Mouse (Mus musculus) MEL (cell line): Measurements from ENCODE around the gene Slc41a1. TPM values are rescaled to one million over a fixed set of nuclear protein-coding genes. Genes with fewer than 3 reads are reported as not detected.

ENCODE experiments used
- DNase-seq: peaks from one replicate; pipeline ENCODE4 v3.0.0; 2011; ENCODE audit warnings: low read depth, low spot score
- H3K27ac ChIP-seq: 2 replicates; pipeline ENCODE4 v1.5.1; 2012; ENCODE audit warnings: low read depth, mild to moderate bottlenecking, control low read depth, low read length, moderate library complexity; ENCODE audit not compliant: control insufficient read depth
- H3K27me3 ChIP-seq, 2 experiments: fragments of 150-350 bp in 1 of 2; sonication (generic) in 1 of 2; 2 replicates each; pipeline ENCODE4 v1.6.1; 2012; ENCODE audit warnings: low read length in 2 of 2, mild to moderate bottlenecking in 2 of 2, improper control_type of control experiment in 1 of 2, moderate library complexity in 1 of 2; ENCODE audit not compliant: insufficient read depth in 2 of 2, control insufficient read depth in 1 of 2
- H3K36me3 ChIP-seq, 2 experiments: 2 replicates each; pipeline ENCODE4 v1.6.1; 2012 to 2014; ENCODE audit warnings: low read length in 2 of 2, improper control_type of control experiment in 1 of 2, inconsistent platforms in 1 of 2, mild to moderate bottlenecking in 1 of 2; ENCODE audit not compliant: insufficient read depth in 2 of 2, control insufficient read depth in 1 of 2
- H3K4me1 ChIP-seq, 2 experiments: fragments of 150-350 bp in 1 of 2; sonication (generic) in 1 of 2; 2 replicates each; pipeline ENCODE4 v1.6.1; 2012; ENCODE audit warnings: low read length in 2 of 2, improper control_type of control experiment in 1 of 2, mild to moderate bottlenecking in 1 of 2; ENCODE audit not compliant: insufficient read depth in 2 of 2, control insufficient read depth in 1 of 2
- H3K4me3 ChIP-seq, 2 experiments: fragments of 150-350 bp in 1 of 2; sonication (generic) in 1 of 2; 2 replicates each; pipeline ENCODE4 v1.5.1; 2012; ENCODE audit warnings: low read depth in 2 of 2, low read length in 2 of 2, mild to moderate bottlenecking in 2 of 2, moderate library complexity in 2 of 2, control low read depth in 1 of 2, improper control_type of control experiment in 1 of 2; ENCODE audit not compliant: control insufficient read depth in 1 of 2, insufficient read depth in 1 of 2
- H3K79me2 ChIP-seq: 2 replicates; pipeline ENCODE4 v1.6.1; 2012; ENCODE audit warnings: mild to moderate bottlenecking, low read length, moderate library complexity; ENCODE audit not compliant: control insufficient read depth, poor library complexity, insufficient read depth
- H3K9ac ChIP-seq: 2 replicates; pipeline ENCODE4 v1.6.1; 2012; ENCODE audit warnings: low read depth, mild to moderate bottlenecking, control low read depth, low read length, moderate library complexity; ENCODE audit not compliant: control insufficient read depth, poor library complexity, severe bottlenecking
- H3K9me3 ChIP-seq: fragments of 150-350 bp; sonication (generic); replicated peaks from 2 replicates; pipeline ENCODE4 v1.6.1; 2012; ENCODE audit warnings: mild to moderate bottlenecking, low read length, improper control_type of control experiment, moderate library complexity; ENCODE audit not compliant: insufficient read depth
- CHD1 ChIP-seq: IDR thresholded peaks from 2 replicates; pipeline ENCODE4 v1.6.1; 2012; ENCODE audit warnings: low read depth, mild to moderate bottlenecking, inconsistent platforms, low read length, improper control_type of control experiment
- CHD2 ChIP-seq: IDR thresholded peaks from 2 replicates; pipeline ENCODE4 v1.6.1; 2011; ENCODE audit warnings: low read length, improper control_type of control experiment
- CTCF ChIP-seq, 3 experiments: IDR thresholded peaks in 2 of 3; conservative IDR thresholded peaks in 1 of 3; 2 replicates each; pipeline ENCODE4 v1.5.1; 2011 to 2012; ENCODE audit warnings: low read length in 3 of 3, low read depth in 2 of 3, mild to moderate bottlenecking in 2 of 3, improper control_type of control experiment in 1 of 3, inconsistent platforms in 1 of 3, mixed read lengths in 1 of 3, moderate library complexity in 1 of 3; ENCODE audit not compliant: control insufficient read depth in 1 of 3, insufficient read depth in 1 of 3, poor library complexity in 1 of 3, severe bottlenecking in 1 of 3
- ELF1 ChIP-seq: IDR thresholded peaks from 2 replicates; pipeline ENCODE4 v1.6.1; 2014; ENCODE audit warnings: low read depth, mild to moderate bottlenecking, inconsistent platforms, low read length, improper control_type of control experiment, moderate library complexity
- EP300 ChIP-seq, 2 experiments: IDR thresholded peaks; 2 replicates each; pipeline ENCODE4 v1.6.1; 2011; ENCODE audit warnings: improper control_type of control experiment in 2 of 2, low read length in 2 of 2, low read depth in 1 of 2, mild to moderate bottlenecking in 1 of 2
- HCFC1 ChIP-seq: IDR thresholded peaks from 2 replicates; pipeline ENCODE4 v1.6.1; 2012; ENCODE audit warnings: low read depth, mild to moderate bottlenecking, inconsistent platforms, low read length, improper control_type of control experiment, moderate library complexity
- KAT2A ChIP-seq: conservative IDR thresholded peaks from 2 replicates; pipeline ENCODE4 v1.6.1; 2012; ENCODE audit warnings: low read depth, low read length, improper control_type of control experiment, inconsistent platforms
- MAX ChIP-seq: IDR thresholded peaks from 2 replicates; pipeline ENCODE4 v1.6.1; 2011; ENCODE audit warnings: low read length, improper control_type of control experiment
- MAZ ChIP-seq: IDR thresholded peaks from 2 replicates; pipeline ENCODE4 v1.6.1; 2012; ENCODE audit warnings: low read depth, mild to moderate bottlenecking, inconsistent platforms, low read length, improper control_type of control experiment
- MEF2A ChIP-seq: IDR thresholded peaks from 2 replicates; pipeline ENCODE4 v1.6.1; 2014; ENCODE audit warnings: low read depth, mild to moderate bottlenecking, inconsistent platforms, low read length, improper control_type of control experiment; ENCODE audit not compliant: poor library complexity, insufficient replicate concordance, severe bottlenecking; ENCODE audit errors: extremely low read depth
- MXI1 ChIP-seq: IDR thresholded peaks from 2 replicates; pipeline ENCODE4 v1.6.1; 2011; ENCODE audit warnings: mild to moderate bottlenecking, low read depth, low read length, improper control_type of control experiment
- MYB ChIP-seq: IDR thresholded peaks from 2 replicates; pipeline ENCODE4 v1.6.1; 2011; ENCODE audit warnings: mild to moderate bottlenecking, low read depth, low read length, improper control_type of control experiment
- MYC ChIP-seq: IDR thresholded peaks from 2 replicates; pipeline ENCODE4 v1.6.1; 2011; ENCODE audit warnings: low read depth, mild to moderate bottlenecking, low read length, improper control_type of control experiment, moderate library complexity
- NELFE ChIP-seq: IDR thresholded peaks from 2 replicates; pipeline ENCODE4 v1.6.1; 2011; ENCODE audit warnings: low read depth, low read length, improper control_type of control experiment
- POLR2A ChIP-seq, 2 experiments: IDR thresholded peaks; 2 replicates each; pipeline ENCODE4 v1.6.1; 2011 to 2012; ENCODE audit warnings: low read length in 2 of 2, mild to moderate bottlenecking in 2 of 2, control low read depth in 1 of 2, improper control_type of control experiment in 1 of 2, low read depth in 1 of 2, moderate library complexity in 1 of 2; ENCODE audit not compliant: control insufficient read depth in 1 of 2, insufficient read depth in 1 of 2, poor library complexity in 1 of 2
- POLR2AphosphoS2 ChIP-seq: IDR thresholded peaks from 2 replicates; pipeline ENCODE4 v1.6.1; 2011; ENCODE audit warnings: low read length, improper control_type of control experiment
- RAD21 ChIP-seq: IDR thresholded peaks from 2 replicates; pipeline ENCODE4 v1.6.1; 2011; ENCODE audit warnings: mild to moderate bottlenecking, low read depth, low read length, improper control_type of control experiment
- SMC3 ChIP-seq: IDR thresholded peaks from 2 replicates; pipeline ENCODE4 v1.6.1; 2011; ENCODE audit warnings: low read depth, low read length, improper control_type of control experiment
- TBP ChIP-seq: IDR thresholded peaks from 2 replicates; pipeline ENCODE4 v1.8.0; 2011; ENCODE audit warnings: low read depth, low read length, improper control_type of control experiment
- USF1 ChIP-seq: IDR thresholded peaks from 2 replicates; pipeline ENCODE4 v1.6.1; 2014; ENCODE audit warnings: low read depth, mild to moderate bottlenecking, inconsistent platforms, low read length, improper control_type of control experiment, moderate library complexity
- USF2 ChIP-seq, 2 experiments: IDR thresholded peaks; 2 replicates each; pipeline ENCODE4 v1.6.1; 2011 to 2012; ENCODE audit warnings: improper control_type of control experiment in 2 of 2, low read length in 2 of 2, borderline replicate concordance in 1 of 2, inconsistent platforms in 1 of 2, low read depth in 1 of 2, mild to moderate bottlenecking in 1 of 2; ENCODE audit not compliant: insufficient read depth in 1 of 2
- ZC3H11A ChIP-seq: IDR thresholded peaks from 2 replicates; pipeline ENCODE4 v1.6.1; 2012; ENCODE audit warnings: low read depth, mild to moderate bottlenecking, inconsistent platforms, low read length, improper control_type of control experiment
- ZNF384 ChIP-seq: IDR thresholded peaks from 2 replicates; pipeline ENCODE4 v1.6.1; 2012; ENCODE audit warnings: low read depth, mild to moderate bottlenecking, inconsistent platforms, low read length, improper control_type of control experiment
- polyA plus RNA-seq, 2 experiments: library from polyadenylated mRNA; stranded (reverse) in 1 of 2; unstranded in 1 of 2; fragments of >175 nt in 1 of 2; fragments of >200 nt in 1 of 2; gene quantifications; 2 replicates each; pipeline versions ENCODE4 v1.2.1 to v1.2.4; 2012; ENCODE audit warnings: low replicate concordance in 2 of 2, low read depth in 1 of 2; ENCODE audit not compliant: insufficient read length in 2 of 2, insufficient read depth in 1 of 2, missing spikeins in 1 of 2
- total RNA-seq: library from RNA; depleted of rRNA; stranded (reverse); fragments of 300-350 nt; gene quantifications from 2 replicates; pipeline ENCODE4 v1.2.3, GENCODE M21; 2012

Slc41a1 gene
- total and polyA plus RNA-seq, 3 experiments = 3.4 to 8.3 TPM; not detected in 1

- Histone ChIP-seq H3K27me3 (peaks cover 2 to 13% of the 10 kb centered on the region in 2 experiments), H3K79me2 (no peaks in the 10 kb centered on the region), H3K9ac (no peak overlapping the region), H3K36me3 (no peaks in the 10 kb centered on the region), H3K4me3 (no peak overlapping the region), H3K27ac (no peak overlapping the region), H3K4me1 (no peaks in the 10 kb centered on the region), H3K9me3 (no peaks in the 10 kb centered on the region)
- no peak for DNase-seq
- TF ChIP-seq EP300 (IDR thresholded peaks at IDR 0.05; ENCODE audit: low read depth in 1 of 2, low read length in 2 of 2) (no peak), CTCF (IDR thresholded peaks at IDR 0.05 in 2 of 3, conservative IDR thresholded peaks at IDR 0.05 in 1 of 3; ENCODE audit: control insufficient read depth in 1 of 3, insufficient read depth in 1 of 3, low read depth in 2 of 3, low read length in 3 of 3, poor library complexity in 1 of 3, severe bottlenecking in 1 of 3) (no peak), CHD1 (no peak), POLR2A (IDR thresholded peaks at IDR 0.05; ENCODE audit: control insufficient read depth in 1 of 2, insufficient read depth in 1 of 2, low read depth in 1 of 2, low read length in 2 of 2, poor library complexity in 1 of 2) (no peak), KAT2A (no peak), RAD21 (no peak), MAZ (no peak), MAX (no peak), TBP (no peak), CHD2 (no peak), ZC3H11A (no peak), MXI1 (no peak), HCFC1 (no peak), USF1 (no peak)
These were observed 32.1 kb upstream of the Slc41a1 start for GRCm38 (mm10) chr1:131795171-131795570.

GRCm38 (mm10) chr1:131797202-131797909 is 29.9 kb upstream of the Slc41a1 start, which contains the start of gene Pm20d1:
Gene Pm20d1 (plus strand): TSS chr1:131797381.
- peaks cover 11 to 12% of the 10 kb centered on the region in 2 experiments for H3K27me3 ChIP-seq

More at GRCm38 (mm10) chr1:131797202-131797909, 29.9 kb upstream of the Slc41a1 start, which contains the start of gene Pm20d1:
- no peak within 1 kb of the TSS for H3K4me3 ChIP-seq
- no peaks in the 10 kb centered on the region for H3K36me3 ChIP-seq
- H3K4me1 ChIP-seq = no peaks in the 10 kb centered on the region
- H3K9me3 ChIP-seq = no peaks in the 10 kb centered on the region
- TF ChIP-seq MYB (no peak), SMC3 (no peak), POLR2AphosphoS2 (no peak), CHD1 (no peak), ZNF384 (no peak), NELFE (no peak), USF2 (IDR thresholded peaks at IDR 0.05; ENCODE audit: borderline replicate concordance in 1 of 2, insufficient read depth in 1 of 2, low read depth in 1 of 2, low read length in 2 of 2) (no peak), EP300 (IDR thresholded peaks at IDR 0.05; ENCODE audit: low read depth in 1 of 2, low read length in 2 of 2) (no peak), CHD2 (no peak), MYC (no peak), MEF2A (no peak), ELF1 (no peak)
- no peaks in the 10 kb centered on the region for H3K79me2 ChIP-seq
- no peak within 1 kb of the TSS for H3K9ac ChIP-seq
- no peak within 1 kb of the TSS for H3K27ac ChIP-seq
- DNase-seq = no peak
